Mouse (Mus musculus): Measurements from ENCODE around the gene Ntng2. TPM values are rescaled to one million over a fixed set of nuclear protein-coding genes. Genes with fewer than 3 reads are reported as not detected.

Ntng2 gene
- polyA plus RNA-seq, 2 experiments, result 0.26 to 3.3 TPM

DNA sequence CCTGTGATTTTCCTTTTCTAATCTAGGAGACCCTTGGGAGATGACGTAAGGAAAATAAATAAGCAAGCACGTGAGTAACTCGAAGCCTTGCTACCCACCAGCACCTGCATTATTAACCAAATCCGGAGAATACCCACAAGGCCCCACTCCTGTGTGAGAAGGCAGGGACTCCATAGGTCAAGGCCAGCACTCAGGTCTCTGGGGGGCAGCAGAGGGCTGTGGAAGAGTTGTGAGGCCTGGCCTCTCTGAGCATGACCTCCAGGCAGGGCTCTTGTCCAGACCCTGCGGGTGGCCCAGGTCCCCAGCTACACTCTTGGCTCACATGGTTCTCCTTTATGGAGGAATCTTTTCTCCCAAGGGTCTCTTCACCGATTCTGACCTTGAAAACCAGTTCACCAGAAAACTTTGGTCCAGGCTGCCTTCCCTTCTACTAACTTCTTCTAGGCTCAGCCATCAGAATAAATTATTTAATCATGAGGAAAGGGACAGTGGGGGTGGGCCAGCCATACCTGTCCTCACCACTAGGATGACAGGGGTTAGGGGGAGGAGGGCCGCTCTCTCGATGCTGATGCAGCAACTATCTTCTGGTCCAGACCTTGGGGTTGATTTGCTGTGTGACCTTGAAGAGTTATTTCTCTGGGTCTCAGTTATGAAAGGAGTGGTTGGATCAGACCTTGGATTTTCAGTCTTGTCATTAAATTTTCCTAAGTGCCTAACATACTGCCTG is 36.4 kb downstream of the Ntng2 start:
- Histone ChIP-seq H3K9ac (ENCODE audit: low read depth, low read length, severe bottlenecking) (no peak overlapping the region), H3K27me3 (ENCODE audit: control insufficient read depth, insufficient read depth, low read length) (no peaks in the 10 kb centered on the region), H3K4me1 (ENCODE audit: control insufficient read depth, insufficient read depth, low read length) (no peaks in the 10 kb centered on the region), H3K9me3 (ENCODE audit: control insufficient read depth, low read length) (no peaks in the 10 kb centered on the region), H3K4me2 (replicated peaks; ENCODE audit: low read depth, low read length, severe bottlenecking) (no peak overlapping the region), H3K4me3 (replicated peaks; ENCODE audit: low read length) (no peak overlapping the region), H3K27ac (replicated peaks; ENCODE audit: low read depth, low read length) (no peak overlapping the region), H3K36me3 (ENCODE audit: control insufficient read depth, insufficient read depth, low read length) (no peaks in the 10 kb centered on the region)
- no peak for TF ChIP-seq POLR2A (IDR thresholded peaks at IDR 0.05; ENCODE audit: borderline replicate concordance, extremely low read depth, insufficient read depth, insufficient read length)
- DNase-seq (ENCODE audit: low spot score) (no peak), ATAC-seq (ENCODE audit: low FRiP score, low read depth) (no peak)
- 56% methylated on average over 8 of the region's 8 CpGs for WGBS

DNA sequence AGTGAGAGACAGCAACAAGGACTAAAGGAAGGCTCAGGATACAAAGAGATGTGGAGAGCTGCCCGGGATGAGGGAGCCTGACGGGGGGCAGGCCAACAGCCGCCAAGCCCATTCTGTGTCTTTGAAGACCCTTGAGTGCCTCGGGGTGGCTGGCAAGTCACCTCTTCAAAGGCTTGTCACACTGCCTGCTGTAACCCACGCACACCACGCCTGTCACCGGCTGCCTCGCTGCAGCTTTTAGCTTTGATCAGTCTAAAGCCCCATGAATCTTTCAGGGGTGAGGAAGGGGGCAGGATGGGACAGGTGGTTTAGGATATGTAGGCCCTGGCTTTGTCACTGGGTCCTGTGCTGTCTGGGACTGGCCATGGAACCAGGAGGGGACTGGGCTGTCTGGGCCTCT is 46.6 kb downstream of the Ntng2 start:
- no peaks in the 10 kb centered on the region for H3K27me3 ChIP-seq (ENCODE audit: control insufficient read depth, insufficient read depth, low read length)
- DNase-seq (ENCODE audit: low spot score) (no peak), ATAC-seq (ENCODE audit: low FRiP score, low read depth) (no peak)
- WGBS, result 11% methylated on average over 8 of the region's 8 CpGs
- no peak overlapping the region for H3K4me2 ChIP-seq (replicated peaks; ENCODE audit: low read depth, low read length, severe bottlenecking)
- no peak overlapping the region for H3K9ac ChIP-seq (ENCODE audit: low read depth, low read length, severe bottlenecking)
- no peak overlapping the region for H3K27ac ChIP-seq (replicated peaks; ENCODE audit: low read depth, low read length)
- TF ChIP-seq POLR2A (IDR thresholded peaks at IDR 0.05; ENCODE audit: borderline replicate concordance, extremely low read depth, insufficient read depth, insufficient read length), result no peak
- no peaks in the 10 kb centered on the region for H3K36me3 ChIP-seq (ENCODE audit: control insufficient read depth, insufficient read depth, low read length)
- no peaks in the 10 kb centered on the region for H3K9me3 ChIP-seq (ENCODE audit: control insufficient read depth, low read length)
- no peaks in the 10 kb centered on the region for H3K4me1 ChIP-seq (ENCODE audit: control insufficient read depth, insufficient read depth, low read length)
- no peak overlapping the region for H3K4me3 ChIP-seq (replicated peaks; ENCODE audit: low read length)

- ATAC-seq (ENCODE audit: low FRiP score, low read depth) (no peak), DNase-seq (ENCODE audit: low spot score) (no peak)
- no peak for TF ChIP-seq POLR2A (IDR thresholded peaks at IDR 0.05; ENCODE audit: borderline replicate concordance, extremely low read depth, insufficient read depth, insufficient read length)
- H3K4me2 ChIP-seq (replicated peaks; ENCODE audit: low read depth, low read length, severe bottlenecking), result no peak overlapping the region
- no peaks in the 10 kb centered on the region for H3K27me3 ChIP-seq (ENCODE audit: control insufficient read depth, insufficient read depth, low read length)
- no peak overlapping the region for H3K27ac ChIP-seq (replicated peaks; ENCODE audit: low read depth, low read length)
- no peaks in the 10 kb centered on the region for H3K36me3 ChIP-seq (ENCODE audit: control insufficient read depth, insufficient read depth, low read length)
- H3K9me3 ChIP-seq (ENCODE audit: control insufficient read depth, low read length), result no peaks in the 10 kb centered on the region
- no peaks in the 10 kb centered on the region for H3K4me1 ChIP-seq (ENCODE audit: control insufficient read depth, insufficient read depth, low read length)
- H3K4me3 ChIP-seq (replicated peaks; ENCODE audit: low read length), result no peak overlapping the region
- WGBS, result 58% methylated on average over 11 of the region's 11 CpGs
- no peak overlapping the region for H3K9ac ChIP-seq (ENCODE audit: low read depth, low read length, severe bottlenecking)
Observed at GRCm38 (mm10) chr2:29201223-29201955, 51.4 kb downstream of the Ntng2 start.

DNA sequence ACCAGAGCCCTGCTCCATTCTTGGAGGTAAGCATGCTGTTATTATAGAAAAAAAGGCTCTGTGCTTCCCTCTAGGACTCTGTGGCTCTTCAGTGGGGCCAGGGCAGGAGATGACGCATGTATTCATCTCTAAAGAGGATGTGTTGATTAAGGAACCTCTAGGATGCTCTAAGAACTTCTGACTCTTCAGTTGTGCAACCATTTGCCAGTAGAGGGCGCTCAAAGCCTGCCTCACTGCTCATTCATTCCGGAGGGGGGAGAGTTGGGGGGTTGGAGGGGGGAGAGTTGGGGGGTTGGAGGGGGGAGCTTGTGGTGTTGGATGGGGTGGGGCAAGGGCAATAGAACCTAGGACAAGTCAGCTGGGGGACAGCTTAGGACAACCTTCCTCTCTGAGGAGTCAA is 52.9 kb downstream of the Ntng2 start:
- H3K4me1 ChIP-seq (ENCODE audit: control insufficient read depth, insufficient read depth, low read length), result 0 out of 2 replicates have a peak, but pooled peaks cover under 1% of the 10 kb centered on the region
- peak; percentile 53 for DNase-seq (ENCODE audit: low spot score)
- no peaks in the 10 kb centered on the region for H3K36me3 ChIP-seq (ENCODE audit: control insufficient read depth, insufficient read depth, low read length)
- whole genome bisulfite sequencing, result 4% methylated on average over 3 of the region's 3 CpGs
- H3K9ac ChIP-seq (ENCODE audit: low read depth, low read length, severe bottlenecking), result no peak overlapping the region
- no peak overlapping the region for H3K27ac ChIP-seq (replicated peaks; ENCODE audit: low read depth, low read length)
- peaks cover 14% of the 10 kb centered on the region; the same call in 1 of the 2 replicates for H3K27me3 ChIP-seq (ENCODE audit: control insufficient read depth, insufficient read depth, low read length)
- ATAC-seq (ENCODE audit: low FRiP score, low read depth), result no peak
- TF ChIP-seq POLR2A (IDR thresholded peaks at IDR 0.05; ENCODE audit: borderline replicate concordance, extremely low read depth, insufficient read depth, insufficient read length), result no peak
- no peak overlapping the region for H3K4me3 ChIP-seq (replicated peaks; ENCODE audit: low read length)
- H3K9me3 ChIP-seq (ENCODE audit: control insufficient read depth, low read length), result no peaks in the 10 kb centered on the region
- no peak overlapping the region for H3K4me2 ChIP-seq (replicated peaks; ENCODE audit: low read depth, low read length, severe bottlenecking)

GRCm38 (mm10) chr2:29198446-29198845 is 54.4 kb downstream of the Ntng2 start:
- no peak overlapping the region for H3K4me3 ChIP-seq (replicated peaks; ENCODE audit: low read length)
- no peak for TF ChIP-seq POLR2A (IDR thresholded peaks at IDR 0.05; ENCODE audit: borderline replicate concordance, extremely low read depth, insufficient read depth, insufficient read length)
- 86% methylated on average over 5 of the region's 5 CpGs for WGBS
- no peak for ATAC-seq (ENCODE audit: low FRiP score, low read depth)
- no peak overlapping the region for H3K27ac ChIP-seq (replicated peaks; ENCODE audit: low read depth, low read length)
- H3K4me2 ChIP-seq (replicated peaks; ENCODE audit: low read depth, low read length, severe bottlenecking), result no peak overlapping the region
- no peaks in the 10 kb centered on the region for H3K9me3 ChIP-seq (ENCODE audit: control insufficient read depth, low read length)
- no peak for DNase-seq (ENCODE audit: low spot score)
- peaks cover 6% of the 10 kb centered on the region; the same call in 1 of the 2 replicates for H3K4me1 ChIP-seq (ENCODE audit: control insufficient read depth, insufficient read depth, low read length)
- peaks cover 18% of the 10 kb centered on the region; the same call in 1 of the 2 replicates for H3K27me3 ChIP-seq (ENCODE audit: control insufficient read depth, insufficient read depth, low read length)
- no peak overlapping the region for H3K9ac ChIP-seq (ENCODE audit: low read depth, low read length, severe bottlenecking)
- no peaks in the 10 kb centered on the region for H3K36me3 ChIP-seq (ENCODE audit: control insufficient read depth, insufficient read depth, low read length)
